In genomic region chr3:102275256-102276022, GRCm38 (mm10) we compare ENCODE assay signal across 9 mouse cellular contexts.
DNase-seq lines count a peak whose midpoint lies in the region; ATAC-seq and TF ChIP-seq lines count a peak whose summit lies in the region.
"Had no signal": no experiment of that assay in that cellular context is flagged by ENCODE, and none has a peak within 500 bp of the region (broad histone marks: within the 10 kb centered on the region; RNA-seq: fewer than 3 reads in every experiment).

No protein-coding gene starts in this region.

- H3K36me3 ChIP-seq in lung, postnatal 0 days (ENCODE audit: insufficient read depth, low read length), result no peaks in the 10 kb centered on the region
- H3K36me3 ChIP-seq: neural tube, embryonic 12.5 days had no signal

- peak; percentile 66 for DNase-seq in 3134 (ENCODE audit: extremely low read depth, insufficient read length, low spot score)
- peak; percentile 83 for DNase-seq in NIH3T3 (ENCODE audit: low read depth)
- peak; percentile 48 to 69 for DNase-seq in heart, postnatal 14 days
- DNase-seq in lung, postnatal 0 days (ENCODE audit: low spot score), result peak; percentile 58
- DNase-seq in layer of hippocampus, adult 9-10 months (ENCODE audit: low spot score), result no peak
- no peak for DNase-seq in cerebellum, adult 11 months
- DNase-seq in frontal cortex, postnatal 25 days (ENCODE audit: low spot score in 2 of 2), result no peak

- H3K9me3 ChIP-seq in lung, postnatal 0 days (ENCODE audit: low read length), result no peaks in the 10 kb centered on the region
- H3K9me3 ChIP-seq: neural tube, embryonic 12.5 days had no signal

- H3K27ac ChIP-seq in lung, postnatal 0 days (ENCODE audit: low read length), result no peak overlapping the region
- H3K27ac ChIP-seq: neural tube, embryonic 12.5 days had no signal

- WGBS in lung, postnatal 0 days, result 26% methylated on average over 7 of the region's 7 CpGs

- H3K4me3 ChIP-seq in lung, postnatal 0 days (ENCODE audit: low read depth, low read length), result no peak overlapping the region
- H3K4me3 ChIP-seq: neural tube, embryonic 12.5 days had no signal

- TF ChIP-seq EP300 in lung, postnatal 0 days (IDR thresholded peaks at IDR 0.05), result no peak

- intact Hi-C loops in heart, postnatal 14 days (cut with DNase I), result no loop called here

- H3K9ac ChIP-seq in lung, postnatal 0 days (replicated peaks; ENCODE audit: low read depth), result no peak overlapping the region
- H3K9ac ChIP-seq: neural tube, embryonic 12.5 days had no signal

- peak; percentile 58 for ATAC-seq in lung, postnatal 0 days

- no peak overlapping the region for H3K4me2 ChIP-seq in lung, postnatal 0 days (replicated peaks; ENCODE audit: low read depth, low read length)
- H3K4me2 ChIP-seq: liver, embryonic 11.5 days; neural tube, embryonic 12.5 days had no signal

- peak; percentile 48 for TF ChIP-seq CTCF in lung, postnatal 0 days (IDR thresholded peaks at IDR 0.05)

- no peaks in the 10 kb centered on the region; the same call in 1 of the 2 replicates for H3K4me1 ChIP-seq in lung, postnatal 0 days (ENCODE audit: insufficient read depth, low read depth, low read length)
- H3K4me1 ChIP-seq: neural tube, embryonic 12.5 days had no signal

- H3K27me3 ChIP-seq in lung, postnatal 0 days (replicated peaks; ENCODE audit: insufficient read depth, low read length), result no peaks in the 10 kb centered on the region
- H3K27me3 ChIP-seq: neural tube, embryonic 12.5 days had no signal

Comparison
In these comparisons a context has a peak if more than half of its experiments do, and no peak if none do; other contexts are left out.
1. DNase-seq: peak in 3134 (single experiment), NIH3T3 (single experiment), heart, postnatal 14 days (2 of 2) and lung, postnatal 0 days (single experiment); none in layer of hippocampus, adult 9-10 months (single experiment), cerebellum, adult 11 months (single experiment) and frontal cortex, postnatal 25 days (0 of 2).